Mouse (Mus musculus): ENCODE measurements around the gene Rhov.

The Rhov gene

DNA sequence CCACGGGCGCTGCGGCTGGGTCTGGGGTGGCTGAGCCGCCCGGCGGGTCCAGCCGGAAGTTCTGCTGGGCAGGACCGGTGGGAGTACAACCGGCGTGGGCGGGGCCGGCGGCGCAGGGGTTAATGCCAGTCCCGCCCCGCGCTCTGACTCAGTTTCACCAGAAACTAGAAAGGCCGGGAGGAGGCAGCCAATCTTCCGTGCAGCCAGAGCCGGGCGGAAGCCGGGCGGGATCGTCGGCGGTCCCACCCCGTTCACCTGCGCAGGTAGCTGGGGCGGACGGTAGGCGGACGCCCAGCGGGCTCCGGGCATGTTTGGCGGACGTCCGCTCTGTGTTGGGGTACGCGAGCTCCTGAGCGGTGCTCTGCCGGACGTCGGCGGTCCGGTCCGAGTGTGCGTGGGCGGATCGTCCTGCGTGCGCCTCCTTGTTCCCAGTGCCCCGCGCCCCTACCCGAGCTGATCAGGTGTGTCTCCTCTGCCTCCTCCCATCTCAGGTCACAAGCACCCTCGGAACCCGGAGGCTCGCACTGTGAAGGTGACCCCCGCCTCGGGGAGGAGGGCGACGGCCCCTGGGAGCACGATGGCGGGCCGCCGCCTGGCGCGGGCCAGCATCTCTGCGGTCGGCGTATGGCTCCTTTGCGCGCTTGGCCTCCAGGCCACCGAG is 33.7 kb downstream of the Rhov start, which contains the start of gene Spint1:
Spint1 (plus strand) TSS at position 153 of the 661 bp plus-strand sequence.
- no peak for DNase-seq

DNA sequence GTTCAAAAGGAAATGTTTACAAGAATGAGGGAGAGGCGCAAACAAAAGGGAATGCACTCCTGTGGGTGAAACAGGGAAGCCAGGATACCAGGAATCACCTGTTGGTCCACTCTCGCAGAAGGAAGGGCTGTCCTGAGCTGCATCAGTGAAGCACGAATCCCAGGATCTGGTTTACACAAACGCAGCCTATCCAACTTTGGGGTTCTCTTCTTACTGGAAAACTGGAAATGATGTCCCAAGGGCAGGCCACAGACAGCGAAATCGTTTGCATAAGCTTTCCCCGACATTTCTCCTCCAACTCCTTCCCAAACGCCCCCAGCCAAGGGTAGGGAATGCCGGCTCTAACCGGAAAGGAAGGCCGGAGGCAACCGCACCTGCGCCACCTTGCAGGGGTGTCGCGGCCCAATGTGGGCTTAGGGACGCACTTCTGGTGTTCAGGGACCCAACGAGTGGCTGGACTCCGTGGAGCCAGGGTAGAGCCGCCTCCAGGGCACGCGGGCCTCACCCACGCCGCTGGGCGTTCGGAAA is 34.3 kb downstream of the Rhov start:
- no peak for DNase-seq

DNA sequence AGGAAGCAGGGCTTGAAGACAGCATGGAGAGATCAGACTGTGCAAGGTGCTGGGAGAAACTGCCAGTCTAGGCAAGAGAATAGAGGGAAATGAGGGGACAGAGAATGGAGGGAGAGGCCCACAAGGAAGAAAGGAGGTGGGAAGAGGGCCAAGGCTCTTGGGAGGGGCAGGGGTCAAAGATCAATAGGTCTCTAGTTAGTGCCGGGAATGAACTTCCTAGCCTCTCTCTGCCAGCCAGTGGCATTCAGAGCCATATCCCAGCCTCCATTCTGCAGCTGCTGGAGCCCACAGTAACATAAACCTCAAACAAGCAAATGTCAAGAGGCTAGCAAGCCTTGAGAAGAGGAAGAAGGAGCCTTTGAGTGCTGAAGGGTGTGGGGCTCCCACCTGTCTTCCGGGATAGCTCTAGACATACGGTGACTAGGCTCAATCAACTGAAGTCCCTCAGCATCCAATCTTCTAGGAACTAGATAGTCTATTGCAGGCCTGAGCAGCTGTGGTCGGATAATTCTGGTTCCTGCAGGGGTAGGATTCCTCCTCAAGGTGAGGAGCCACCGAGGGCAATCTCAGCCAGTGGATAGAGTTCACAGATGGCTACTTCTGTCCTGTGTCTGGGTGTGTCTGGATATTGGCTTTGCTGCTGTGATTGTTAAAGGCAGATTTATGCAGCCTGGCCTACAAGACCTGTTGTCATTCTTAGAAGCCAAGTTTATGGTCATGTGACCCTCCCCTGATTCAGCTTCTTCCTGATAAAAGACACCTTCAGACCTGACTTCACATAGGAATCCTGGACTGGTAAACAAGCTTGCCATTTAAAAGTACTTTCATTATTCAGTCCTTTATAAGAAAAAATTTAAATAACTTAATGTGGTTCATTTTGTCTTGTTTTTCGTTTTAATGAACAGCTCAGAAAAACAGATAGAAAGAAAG is 41.0 kb downstream of the Rhov start, which contains the start of gene Ppp1r14d:
Ppp1r14d (minus strand) TSS at position 132 of the 930 bp plus-strand sequence.
- DNase-seq: no peak
